ENCODE assay signal across 8 mouse cellular contexts in genomic region chr2:164456864-164457300, GRCm38 (mm10). TPM values are rescaled to one million over a fixed set of nuclear protein-coding genes. Genes with fewer than 3 reads are reported as not detected.
DNase-seq lines count a peak whose midpoint lies in the region; ATAC-seq and TF ChIP-seq lines count a peak whose summit lies in the region.

Gene Sys1, plus strand, starts transcription at chr2:164456964.

- no peak for TF ChIP-seq POLR2A in MEL (IDR thresholded peaks at IDR 0.05; ENCODE audit: control insufficient read depth in 1 of 2, insufficient read depth in 1 of 2, low read depth in 1 of 2, low read length in 2 of 2, poor library complexity in 1 of 2)

- H3K9me3 ChIP-seq in MEL (replicated peaks; ENCODE audit: insufficient read depth, low read length) = no peaks in the 10 kb centered on the region
- H3K9me3 ChIP-seq in embryonic facial prominence, embryonic 15.5 days (replicated peaks) = no peaks in the 10 kb centered on the region
- H3K9me3 ChIP-seq in heart, embryonic 15.5 days (replicated peaks) = no peaks in the 10 kb centered on the region
- no peaks in the 10 kb centered on the region for H3K9me3 ChIP-seq in liver, embryonic 16.5 days (replicated peaks; ENCODE audit: control insufficient read depth, low read length)

- H3K4me2 ChIP-seq in embryonic facial prominence, embryonic 15.5 days (replicated peaks) = peak within 1 kb of the TSS; percentile 38
- peak within 1 kb of the TSS; percentile 31 for H3K4me2 ChIP-seq in heart, embryonic 15.5 days
- 0 out of 2 replicates have a peak within 1 kb of the TSS, but pooled peaks have one; percentile 17 for H3K4me2 ChIP-seq in liver, embryonic 16.5 days (ENCODE audit: low read depth, low read length)

- peaks cover 10% of the 10 kb centered on the region for H3K79me2 ChIP-seq in MEL (ENCODE audit: control insufficient read depth, insufficient read depth, low read length, poor library complexity)

- TF ChIP-seq RAD21 in MEL (IDR thresholded peaks at IDR 0.05; ENCODE audit: low read depth, low read length) = no peak

- H3K36me3 ChIP-seq in MEL (ENCODE audit: control insufficient read depth in 1 of 2, insufficient read depth in 2 of 2, low read length in 2 of 2) = peaks cover 0 to under 1% of the 10 kb centered on the region in 2 experiments; a peak in 1 of 4 replicates
- H3K36me3 ChIP-seq in embryonic facial prominence, embryonic 15.5 days = no peaks in the 10 kb centered on the region
- no peaks in the 10 kb centered on the region for H3K36me3 ChIP-seq in heart, embryonic 15.5 days
- no peaks in the 10 kb centered on the region for H3K36me3 ChIP-seq in liver, embryonic 16.5 days (ENCODE audit: control insufficient read depth, insufficient read depth)

- 7% methylated on average over 7 of the region's 7 CpGs for WGBS in embryonic facial prominence, embryonic 15.5 days
- WGBS in heart, embryonic 15.5 days = 5% methylated on average over 7 of the region's 7 CpGs
- WGBS in liver, embryonic 16.5 days (ENCODE audit: insufficient replicate concordance) = 14% methylated on average over 7 of the region's 7 CpGs

- H3K27me3 ChIP-seq in MEL (ENCODE audit: control insufficient read depth in 1 of 2, insufficient read depth in 2 of 2, low read length in 2 of 2) = peaks cover 7 to 13% of the 10 kb centered on the region in 2 experiments; a peak in 3 of 4 replicates
- H3K27me3 ChIP-seq in embryonic facial prominence, embryonic 15.5 days = no peaks in the 10 kb centered on the region
- no peaks in the 10 kb centered on the region; the same call in 1 of the 2 replicates for H3K27me3 ChIP-seq in heart, embryonic 15.5 days
- no peaks in the 10 kb centered on the region for H3K27me3 ChIP-seq in liver, embryonic 16.5 days (ENCODE audit: control insufficient read depth, insufficient read depth, low read depth, low read length)

- H3K27ac ChIP-seq in MEL (ENCODE audit: control insufficient read depth, low read depth, low read length) = no peak within 1 kb of the TSS
- H3K27ac ChIP-seq in embryonic facial prominence, embryonic 15.5 days (replicated peaks) = no peak within 1 kb of the TSS
- peak within 1 kb of the TSS; percentile 67; the same call in 1 of the 2 replicates for H3K27ac ChIP-seq in heart, embryonic 15.5 days
- peak within 1 kb of the TSS; percentile 58 for H3K27ac ChIP-seq in liver, embryonic 16.5 days (ENCODE audit: low read length)

- TF ChIP-seq EP300 in MEL (IDR thresholded peaks at IDR 0.05; ENCODE audit: low read depth in 1 of 2, low read length in 2 of 2) = no peak

- DNase-seq in A20 (ENCODE audit: low read depth, low spot score) (peak; percentile 27), MEL (ENCODE audit: low read depth, low spot score) (no peak)
- peak; percentile 54 for DNase-seq in kidney, postnatal 14 days
- DNase-seq in right cerebral cortex, postnatal 25 days = peak; percentile 36
- DNase-seq in cerebellum, postnatal 36 days = no peak

- ATAC-seq in embryonic facial prominence, embryonic 15.5 days (ENCODE audit: insufficient number of reproducible peaks, low FRiP score, low TSS enrichment, low read depth) = no peak
- ATAC-seq in heart, embryonic 15.5 days (replicated peaks; ENCODE audit: insufficient number of reproducible peaks, insufficient read depth, low FRiP score, low read depth) = no peak
- ATAC-seq in liver, embryonic 16.5 days (ENCODE audit: low read depth) = no peak

- TF ChIP-seq CTCF in MEL (IDR thresholded peaks at IDR 0.05 in 2 of 3, conservative IDR thresholded peaks at IDR 0.05 in 1 of 3; ENCODE audit: control insufficient read depth in 1 of 3, insufficient read depth in 1 of 3, low read depth in 2 of 3, low read length in 3 of 3, poor library complexity in 1 of 3, severe bottlenecking in 1 of 3) = no peak

- no peak within 1 kb of the TSS for H3K9ac ChIP-seq in MEL (ENCODE audit: control insufficient read depth, low read depth, low read length, poor library complexity, severe bottlenecking)
- H3K9ac ChIP-seq in embryonic facial prominence, embryonic 15.5 days = peak within 1 kb of the TSS; percentile 21; the same call in 1 of the 2 replicates
- H3K9ac ChIP-seq in heart, embryonic 15.5 days = peak within 1 kb of the TSS; percentile 15; the same call in 1 of the 2 replicates
- 0 out of 2 replicates have a peak within 1 kb of the TSS, but pooled peaks have one; percentile 15 for H3K9ac ChIP-seq in liver, embryonic 16.5 days (ENCODE audit: low read depth, low read length)

- H3K4me3 ChIP-seq in MEL (ENCODE audit: control insufficient read depth in 1 of 2, insufficient read depth in 1 of 2, low read depth in 2 of 2, low read length in 2 of 2) = no peak within 1 kb of the TSS
- peak within 1 kb of the TSS; percentile 26 for H3K4me3 ChIP-seq in embryonic facial prominence, embryonic 15.5 days (replicated peaks)
- peak within 1 kb of the TSS; percentile 19 for H3K4me3 ChIP-seq in heart, embryonic 15.5 days
- 0 out of 2 replicates have a peak within 1 kb of the TSS, but pooled peaks have one; percentile 7 for H3K4me3 ChIP-seq in liver, embryonic 16.5 days (ENCODE audit: low read depth, low read length)

- peaks cover 2 to 3% of the 10 kb centered on the region in 2 experiments; a peak in 1 of 4 replicates for H3K4me1 ChIP-seq in MEL (ENCODE audit: control insufficient read depth in 1 of 2, insufficient read depth in 2 of 2, low read length in 2 of 2)
- H3K4me1 ChIP-seq in embryonic facial prominence, embryonic 15.5 days = peaks cover 48% of the 10 kb centered on the region
- H3K4me1 ChIP-seq in heart, embryonic 15.5 days (replicated peaks) = peaks cover 51% of the 10 kb centered on the region
- H3K4me1 ChIP-seq in liver, embryonic 16.5 days (ENCODE audit: control insufficient read depth, low read depth, low read length) = peaks cover 4% of the 10 kb centered on the region

TF ChIP-seq in MEL, 35 proteins besides CTCF, POLR2A, EP300 and RAD21:
- no peak for TF ChIP-seq CHD1 (IDR thresholded peaks at IDR 0.05; ENCODE audit: low read depth, low read length)
- TF ChIP-seq TAL1 (IDR thresholded peaks at IDR 0.05; ENCODE audit: low read length) = no peak
- no peak for TF ChIP-seq MYB (IDR thresholded peaks at IDR 0.05; ENCODE audit: low read depth, low read length)
- TF ChIP-seq E2F4 (IDR thresholded peaks at IDR 0.05; ENCODE audit: borderline replicate concordance, low read depth, low read length) = no peak
TF ChIP-seq in MEL: peak in this region for 0.

RNA-seq across cellular contexts. Expression of gene Sys1, which starts in this region (rescaled TPM):
- 94.3 and 96.5 TPM in 2 replicates for total RNA-seq in MEL (2012; rRNA removed)
- 10 to 100 TPM in 1 of 2 experiments, not detected in 1; 85.8 TPM for polyA plus RNA-seq in MEL (2012; ENCODE audit: insufficient read depth in 1 of 2, insufficient read length in 2 of 2, low read depth in 1 of 2, low replicate concordance in 2 of 2, missing spikeins in 1 of 2)
- 66.3 and 67.8 TPM in 2 replicates for polyA plus RNA-seq in embryonic facial prominence, embryonic 15.5 days (2015; fragmentation: Nextera tagmentation; extraction: Ambion mirVana)
- polyA plus RNA-seq in heart, embryonic 15.5 days (2015; fragmentation: Nextera tagmentation; extraction: Ambion mirVana) = 32.0 and 40.4 TPM in 2 replicates
- 24.5 and 24.8 TPM in 2 replicates for polyA plus RNA-seq in liver, embryonic 16.5 days (2015; fragmentation: Nextera tagmentation; extraction: Ambion mirVana)

Comparison
In these comparisons a context has a peak if more than half of its experiments do, and no peak if none do; other contexts are left out.
1. DNase-seq: peak in A20 (single experiment), kidney, postnatal 14 days (single experiment) and right cerebral cortex, postnatal 25 days (single experiment); none in MEL (single experiment) and cerebellum, postnatal 36 days (0 of 2).
2. H3K27ac ChIP-seq: peak in heart, embryonic 15.5 days (single experiment) and liver, embryonic 16.5 days (single experiment); none in MEL (single experiment) and embryonic facial prominence, embryonic 15.5 days (single experiment).
3. H3K4me3 ChIP-seq: peak in embryonic facial prominence, embryonic 15.5 days (single experiment), heart, embryonic 15.5 days (single experiment) and liver, embryonic 16.5 days (single experiment); none in MEL (0 of 2).
4. Peak in every context shown above with its lines, with median percentiles within 50 percentile points of each other: H3K4me2 ChIP-seq.